Mouse (Mus musculus) frontal cortex, postnatal 14 days (tissue): ENCODE results near the gene Trim62.

Source experiments
- DNase-seq, 2 experiments: peaks; one replicate each; pipeline ENCODE4 v3.0.0; 2022; ENCODE audit warnings: low spot score in 2 of 2

Gene Trim62

GRCm38 (mm10) chr4:128885540-128885939, 2.2 kb downstream of the Trim62 start:
- no peak for DNase-seq

- DNase-seq = no peak
Measured at GRCm38 (mm10) chr4:128886571-128886970, 3.2 kb downstream of the Trim62 start.

DNA sequence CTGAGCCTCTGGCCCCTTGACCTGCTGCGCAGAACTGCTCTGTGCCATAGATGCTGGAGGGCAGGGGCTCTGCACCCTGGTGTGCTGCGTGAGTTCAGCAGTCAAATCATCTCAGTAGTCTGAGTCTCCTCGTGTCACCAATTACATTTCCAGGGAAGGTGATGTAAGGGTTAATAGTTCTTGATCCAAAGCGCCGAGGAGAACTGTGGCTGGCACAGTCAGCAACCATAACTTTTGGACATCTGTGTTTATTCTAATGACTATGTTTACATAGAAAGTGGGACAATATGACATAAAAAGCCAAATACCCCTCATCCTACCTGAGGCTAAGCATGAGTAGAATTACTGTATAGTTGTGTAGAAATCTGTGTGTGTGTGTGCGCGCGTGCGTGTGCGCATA, 3.6 kb downstream of the Trim62 start:
- no peak for DNase-seq

DNA sequence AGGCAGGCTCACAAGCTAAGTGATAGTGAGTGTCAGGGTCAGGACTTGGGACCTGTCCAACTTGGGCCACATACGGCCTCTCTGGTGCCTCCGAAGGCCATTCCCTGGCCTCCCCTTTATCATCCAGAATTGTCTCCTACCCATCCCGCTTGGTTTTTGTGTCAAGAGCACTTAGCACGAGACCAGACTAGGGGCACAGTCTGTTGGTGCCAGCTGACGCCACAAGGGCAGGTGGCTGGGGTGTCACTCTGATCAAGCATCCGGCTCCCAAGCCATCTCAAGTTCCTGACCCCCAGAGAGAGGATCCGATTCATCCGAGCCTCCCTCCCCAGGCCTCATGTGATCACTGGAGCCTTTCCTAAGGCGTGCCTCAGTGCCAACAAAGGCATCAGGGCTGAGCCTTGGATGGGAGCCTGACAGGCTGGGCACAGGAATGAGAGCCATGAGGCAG, 4.3 kb downstream of the Trim62 start:
- no peak for DNase-seq

GRCm38 (mm10) chr4:128888436-128888990, 5.1 kb downstream of the Trim62 start:
- no peak for DNase-seq

DNA sequence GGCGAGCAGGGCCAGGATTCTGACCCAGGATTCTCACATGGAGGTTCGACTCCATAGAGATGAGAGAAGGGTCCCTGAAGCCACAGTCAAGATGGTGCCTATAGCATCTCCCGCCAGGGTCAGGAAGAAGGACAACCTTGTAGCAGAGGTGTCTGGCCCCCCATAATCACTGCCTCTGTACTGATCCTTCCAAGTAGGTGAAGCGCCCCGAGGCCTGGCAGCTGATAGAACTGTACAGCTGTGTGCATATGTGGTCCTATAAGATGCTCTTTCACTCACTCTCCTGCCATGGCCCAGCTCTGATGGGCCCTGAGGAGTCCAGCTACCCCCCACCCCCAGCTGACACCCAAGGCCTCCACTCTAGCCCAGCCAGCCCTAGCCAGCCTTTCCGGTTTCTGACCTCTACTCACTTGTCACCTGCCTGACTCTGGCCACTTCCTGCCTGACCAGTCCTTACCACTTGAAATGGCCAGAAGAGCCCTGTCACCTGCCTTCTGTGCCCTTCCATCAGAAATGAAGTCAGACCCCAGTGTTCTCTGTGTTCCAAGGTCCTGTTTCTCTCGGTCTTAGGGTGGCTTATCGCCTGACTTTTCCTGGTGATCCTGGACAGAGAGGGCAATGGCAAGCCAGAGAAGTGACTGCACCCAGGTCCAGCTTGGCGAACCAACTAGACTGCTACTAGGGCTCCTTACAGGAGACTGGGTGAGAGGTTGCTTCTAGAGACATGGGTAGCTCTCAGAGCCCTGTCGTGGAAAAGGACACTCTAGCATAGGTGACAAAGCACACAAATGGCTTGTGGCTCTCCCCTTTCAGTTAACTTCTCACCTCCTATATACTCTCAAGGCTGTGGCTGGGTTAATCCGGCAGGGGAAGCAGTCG, 6.6 kb downstream of the Trim62 start:
- DNase-seq = no peak

DNA sequence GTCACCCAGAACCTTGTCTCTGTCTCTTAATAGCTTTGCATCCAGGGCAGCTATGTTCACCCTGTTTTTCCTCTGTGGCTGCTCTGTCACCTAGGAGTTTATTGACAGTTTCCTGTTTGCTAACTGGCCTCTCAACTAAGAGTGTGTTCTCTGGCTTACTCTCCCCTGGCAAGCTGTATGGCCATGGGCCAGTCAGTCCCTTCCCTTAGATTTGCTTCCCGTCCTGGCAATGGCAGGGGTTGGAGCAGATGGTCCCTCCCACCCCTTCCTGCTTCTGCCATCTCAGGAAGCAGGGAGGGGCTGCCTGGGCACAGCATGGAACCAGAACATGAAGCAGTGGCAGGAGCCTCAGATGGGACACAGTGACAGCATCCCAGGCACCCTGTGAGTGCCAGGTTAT, 7.8 kb downstream of the Trim62 start:
- DNase-seq = peak; percentile 44 to 56

DNA sequence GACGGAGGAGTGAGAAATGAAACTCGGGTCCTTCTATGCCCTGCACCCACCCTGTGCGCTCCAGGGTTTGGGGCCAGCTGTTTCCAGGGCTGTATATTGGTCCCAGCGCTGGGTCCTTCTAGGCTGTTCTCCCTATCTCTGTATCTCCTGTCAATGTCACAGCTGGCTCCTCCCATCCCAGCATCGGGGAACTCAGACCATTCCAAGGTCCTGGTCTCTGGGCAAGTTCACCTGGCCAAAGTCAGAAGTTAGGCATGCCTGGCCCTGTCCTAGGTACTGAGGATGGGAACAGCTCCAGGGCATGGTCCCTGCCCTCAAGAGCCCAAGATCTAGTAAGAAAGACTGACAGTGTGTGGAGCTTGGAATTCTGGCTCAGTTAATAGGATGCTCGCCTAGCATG, 8.4 kb downstream of the Trim62 start:
- no peak for DNase-seq

GRCm38 (mm10) chr4:128892188-128892587, 8.8 kb downstream of the Trim62 start:
- DNase-seq = no peak

GRCm38 (mm10) chr4:128894112-128894511, 10.7 kb downstream of the Trim62 start:
- no peak for DNase-seq

DNA sequence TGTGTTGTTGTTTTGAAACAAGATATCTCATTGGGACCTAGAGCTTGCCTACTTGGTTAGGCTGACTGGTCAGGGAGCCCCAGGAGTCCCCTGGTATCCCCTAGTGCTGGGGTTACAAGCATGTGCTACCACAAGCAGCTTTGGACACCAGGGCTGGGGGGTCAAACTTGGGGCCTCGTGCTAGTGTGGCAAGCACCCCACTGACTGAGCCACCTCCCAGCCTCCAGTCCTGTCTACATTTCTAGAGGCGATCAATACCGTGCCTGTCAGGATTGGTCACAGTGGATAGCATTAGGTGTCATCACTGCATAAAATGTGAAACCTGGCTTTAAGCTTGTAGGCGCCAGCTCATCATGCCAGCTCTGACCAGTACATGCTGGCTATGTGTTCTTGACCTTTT, 12.5 kb downstream of the Trim62 start:
- no peak for DNase-seq

DNA sequence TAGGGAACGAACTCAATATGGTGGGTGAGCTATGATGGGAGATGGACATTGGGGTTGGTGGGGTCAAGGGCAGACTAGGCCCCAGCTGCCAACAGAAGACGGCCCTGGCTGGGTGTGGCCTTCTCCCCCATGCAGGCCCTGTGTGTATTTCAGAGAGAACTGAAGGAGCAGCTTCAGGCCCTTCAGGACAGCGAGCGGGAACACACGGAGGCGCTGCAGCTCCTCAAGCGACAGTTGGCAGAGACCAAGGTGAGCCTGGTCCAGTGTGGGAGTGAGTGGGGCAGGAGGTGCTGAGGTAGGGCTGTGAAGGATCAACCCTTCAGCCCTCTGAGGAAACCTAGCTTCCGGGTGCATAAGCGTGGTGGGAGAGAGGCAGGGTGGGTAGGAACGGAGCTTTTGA, 13.3 kb downstream of the Trim62 start:
- DNase-seq = no peak

DNA sequence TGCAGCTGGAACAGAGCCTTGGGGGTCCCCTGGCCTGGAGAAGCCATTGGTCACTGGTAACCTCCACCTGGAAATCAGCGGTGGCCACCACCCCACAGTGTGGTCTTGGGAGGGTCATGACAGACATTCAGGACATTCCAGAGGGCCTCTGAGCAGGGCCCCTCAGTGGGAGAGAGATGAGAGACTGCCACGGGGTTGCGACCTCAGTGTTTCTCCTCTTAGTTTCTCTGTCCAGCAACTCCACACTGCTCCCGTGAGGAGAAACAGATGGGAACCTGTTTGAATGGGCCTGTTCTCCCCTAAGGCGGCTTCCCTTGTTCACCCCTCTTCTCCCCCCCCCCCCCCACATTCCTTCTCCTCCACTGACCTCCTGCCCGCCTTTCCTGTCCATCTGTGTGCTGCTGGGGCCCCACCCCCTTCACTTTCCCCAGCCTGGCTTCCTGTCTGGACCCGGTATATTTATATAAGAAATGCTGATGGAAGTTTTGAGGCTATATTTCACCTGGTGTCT, 14.6 kb downstream of the Trim62 start:
- DNase-seq = no peak

DNA sequence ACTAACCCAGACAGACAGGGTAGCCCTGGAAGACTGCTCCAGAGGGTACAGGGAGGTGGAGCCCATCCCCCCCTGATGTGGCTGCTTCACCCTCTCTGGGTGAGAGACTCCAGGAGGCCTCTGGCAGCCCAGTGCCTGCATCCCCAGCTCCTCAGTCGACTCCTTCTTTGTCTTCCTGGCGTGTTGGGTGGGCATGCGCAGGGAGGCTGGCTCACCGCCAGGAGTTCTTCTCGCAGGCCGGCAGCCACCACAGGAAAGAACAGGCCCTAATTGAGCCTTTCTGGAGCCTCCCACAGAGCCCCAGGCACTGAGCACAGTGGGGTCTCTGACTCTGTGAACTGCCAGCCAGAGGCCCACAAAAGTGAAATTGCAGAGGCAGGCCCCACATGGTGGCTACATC, 16.0 kb downstream of the Trim62 start:
- peak; percentile 67 to 80 for DNase-seq

- no peak for DNase-seq
Measured at GRCm38 (mm10) chr4:128900484-128900883, 17.1 kb downstream of the Trim62 start.

DNA sequence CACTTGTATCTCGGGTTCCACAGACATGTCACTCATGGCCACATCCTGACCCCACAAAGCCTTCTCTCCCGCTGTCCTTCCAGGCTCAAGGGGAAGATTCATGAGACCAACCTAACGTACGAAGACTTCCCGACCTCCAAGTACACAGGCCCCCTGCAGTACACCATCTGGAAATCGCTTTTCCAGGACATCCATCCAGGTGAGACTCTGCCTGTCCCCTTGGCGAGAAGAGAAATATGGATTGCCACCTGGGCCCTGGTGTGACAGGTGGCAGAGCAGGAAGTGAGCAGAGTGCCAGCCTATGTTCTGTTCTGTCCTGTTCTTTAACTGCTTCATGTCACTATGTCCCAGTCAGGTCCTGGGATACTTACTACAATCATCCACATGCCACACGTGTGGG, 19.0 kb downstream of the Trim62 start:
- no peak for DNase-seq

GRCm38 (mm10) chr4:128904035-128904800, 20.8 kb downstream of the Trim62 start:
- DNase-seq = no peak

DNA sequence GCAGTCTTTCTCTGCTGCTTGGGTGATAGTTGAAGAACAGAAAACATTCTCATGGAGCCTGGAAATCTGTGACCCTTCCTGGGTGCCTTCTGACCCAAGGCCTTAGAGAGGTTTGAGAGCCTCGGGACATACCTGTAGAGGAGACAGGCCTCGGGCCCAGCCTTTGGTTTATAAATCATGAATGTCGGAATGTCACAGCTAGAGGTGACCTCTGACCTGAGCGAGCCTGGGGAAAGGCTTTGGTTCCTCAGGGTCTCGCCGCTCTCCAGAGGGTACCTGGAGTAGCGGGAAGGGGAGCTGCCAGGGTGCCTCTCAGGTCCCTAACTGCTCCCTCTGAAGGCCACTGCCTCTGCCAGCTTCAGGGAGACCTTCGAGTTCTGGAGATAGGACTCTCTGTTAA, 21.9 kb downstream of the Trim62 start:
- no peak for DNase-seq

DNA sequence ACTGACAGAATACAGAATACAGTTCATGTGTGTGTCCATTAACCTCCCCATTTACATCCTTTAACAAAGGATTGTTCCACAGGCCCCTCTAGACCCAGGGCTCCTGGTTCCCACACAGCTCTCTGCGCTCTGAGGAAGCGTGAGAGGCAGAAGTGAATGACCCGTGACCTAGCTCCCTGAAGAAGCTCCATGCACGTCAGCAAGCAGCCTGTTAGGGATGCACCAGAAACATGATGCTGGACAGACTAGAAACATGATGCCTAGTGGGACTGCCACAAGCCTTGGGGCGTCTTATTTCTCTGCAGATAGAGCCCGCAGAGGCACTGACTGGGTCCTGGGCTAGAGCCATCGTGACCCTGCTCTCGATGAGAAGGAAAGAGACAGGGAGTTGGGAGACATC, 23.4 kb downstream of the Trim62 start:
- DNase-seq = no peak

GRCm38 (mm10) chr4:128907238-128907968, 24.0 kb downstream of the Trim62 start:
- DNase-seq = no peak

GRCm38 (mm10) chr4:128908586-128909377, 25.4 kb downstream of the Trim62 start:
- no peak for DNase-seq
